Mouse (Mus musculus) layer of hippocampus, adult 9-10 months (tissue): ENCODE data around the gene Aif1.

Source experiments
- DNase-seq: peaks from one replicate; pipeline ENCODE4 v3.0.0; 2022; ENCODE audit warnings: low spot score

Gene Aif1

DNA sequence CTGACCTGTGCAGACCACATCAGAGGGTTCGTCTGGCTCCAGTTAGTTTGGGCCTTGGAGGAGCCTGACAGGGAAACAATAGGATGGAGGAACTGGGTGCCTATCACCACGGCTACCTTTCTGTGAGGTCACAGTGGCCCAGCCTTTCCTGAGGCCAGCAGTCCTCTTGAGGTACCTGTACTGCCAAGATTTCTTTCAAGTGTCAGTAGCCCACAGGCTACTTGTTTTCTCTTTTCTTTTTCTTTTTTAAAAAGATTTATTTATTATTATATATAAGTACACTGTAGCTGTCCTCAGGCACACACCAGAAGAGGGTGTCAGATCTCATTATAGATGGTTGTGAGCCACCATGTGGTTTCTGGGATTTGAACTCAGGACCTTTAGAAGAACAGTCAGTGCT is at the start of gene Aif1:
TSS of gene Aif1 (minus strand) at position 101 of the 400 bp plus-strand sequence.
- DNase-seq = no peak

DNA sequence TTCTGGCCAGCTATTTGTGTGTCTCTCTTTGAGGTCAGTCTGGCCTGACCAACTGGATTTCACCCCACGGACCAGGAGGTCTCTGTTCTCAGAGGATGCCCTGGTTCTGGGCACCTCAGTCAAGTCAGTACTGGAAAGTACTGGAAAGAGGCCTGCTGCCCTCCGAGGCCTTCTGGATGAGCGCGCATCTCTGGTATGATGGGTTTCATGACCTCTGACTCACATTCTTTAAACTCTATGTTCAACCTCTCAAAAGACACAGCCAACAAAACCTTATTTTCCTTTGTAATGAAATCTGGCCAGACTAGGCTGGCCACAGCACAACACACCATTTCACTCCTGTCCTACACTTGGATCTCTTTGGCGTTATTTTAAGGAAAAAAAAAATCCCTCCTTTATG is 49.6 kb upstream of the Aif1 start:
- DNase-seq = no peak

DNA sequence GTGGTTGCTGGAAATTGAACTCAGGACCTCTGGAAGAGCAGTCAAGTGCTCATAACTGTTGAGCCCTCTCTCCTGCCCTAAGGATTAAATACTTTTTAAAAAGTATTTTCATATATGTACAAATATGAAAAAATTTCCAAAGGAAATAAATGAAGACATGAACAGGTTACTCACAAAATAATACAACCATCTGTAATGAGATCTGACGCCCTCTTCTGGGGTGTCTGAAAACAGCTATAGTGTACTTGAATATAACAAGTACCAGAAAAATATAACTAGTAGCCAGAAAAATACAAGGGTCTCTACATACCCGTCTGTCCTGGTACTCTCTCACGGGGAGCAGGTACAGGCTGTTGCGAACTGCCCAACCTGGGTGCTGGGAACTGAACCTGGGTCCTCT is 48.8 kb upstream of the Aif1 start:
- DNase-seq = no peak

DNA sequence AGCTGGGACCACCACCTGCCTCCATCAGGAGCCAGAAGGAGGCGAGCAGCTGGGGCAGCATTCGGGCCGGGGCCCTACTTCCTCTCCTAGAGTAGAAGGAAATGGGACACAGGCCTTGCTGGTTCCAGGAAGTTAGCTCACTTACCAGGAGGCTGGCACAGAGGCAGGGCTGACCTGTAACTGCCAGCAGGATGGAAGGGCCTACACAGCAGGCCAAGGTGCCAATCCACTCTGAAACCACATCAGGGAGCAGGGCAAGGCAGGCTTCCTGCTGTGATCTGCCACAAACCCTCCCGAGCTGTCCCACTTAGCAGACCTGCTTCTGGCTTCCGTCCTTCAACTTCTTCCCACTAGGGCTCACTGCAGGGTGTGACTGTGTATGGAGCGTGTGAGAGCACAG is 46.4 kb upstream of the Aif1 start:
- no peak for DNase-seq

DNA sequence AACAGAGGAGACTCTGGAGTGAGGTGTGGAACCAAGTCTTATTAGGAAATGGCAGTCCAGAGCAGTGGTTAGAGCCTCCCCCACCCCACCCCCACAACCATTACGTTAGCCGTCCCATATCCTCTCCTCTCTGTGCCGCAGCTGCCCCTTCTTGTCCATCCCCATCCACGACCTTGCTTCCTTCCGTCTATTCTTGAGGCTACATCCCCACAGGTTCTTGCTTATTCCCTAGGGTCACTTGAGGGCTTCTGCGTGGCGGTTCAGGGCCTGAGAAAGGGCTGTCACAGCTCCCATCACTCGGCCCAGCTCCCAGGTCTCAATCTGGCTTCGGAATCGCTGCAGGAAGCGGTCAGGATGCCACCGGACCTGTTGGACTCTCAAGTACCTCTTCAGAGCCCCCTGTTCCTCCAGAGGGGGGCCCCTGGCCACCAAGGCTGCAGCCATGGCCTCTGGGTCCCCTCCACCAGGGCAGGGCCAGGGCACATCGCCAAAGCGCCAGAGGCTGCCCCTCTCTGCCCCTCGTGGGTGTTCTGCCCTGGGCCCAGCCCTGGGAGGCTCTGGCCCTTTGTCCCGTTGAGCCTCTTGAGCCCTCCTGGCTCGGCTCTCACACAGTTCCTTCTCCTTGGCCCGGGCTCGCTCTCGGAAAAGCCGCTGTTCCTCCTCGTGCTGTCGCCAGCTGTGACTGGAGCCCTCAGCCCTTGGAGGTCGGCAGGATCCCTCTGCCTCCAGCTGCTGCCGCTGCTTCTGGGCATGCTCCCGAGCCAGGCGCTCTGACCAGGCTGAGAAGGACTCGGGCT is 44.5 kb upstream of the Aif1 start, which contains the start of gene Gm16181:
TSS of gene Gm16181 (plus strand) at position 679 of the 797 bp plus-strand sequence.
- no peak for DNase-seq

DNA sequence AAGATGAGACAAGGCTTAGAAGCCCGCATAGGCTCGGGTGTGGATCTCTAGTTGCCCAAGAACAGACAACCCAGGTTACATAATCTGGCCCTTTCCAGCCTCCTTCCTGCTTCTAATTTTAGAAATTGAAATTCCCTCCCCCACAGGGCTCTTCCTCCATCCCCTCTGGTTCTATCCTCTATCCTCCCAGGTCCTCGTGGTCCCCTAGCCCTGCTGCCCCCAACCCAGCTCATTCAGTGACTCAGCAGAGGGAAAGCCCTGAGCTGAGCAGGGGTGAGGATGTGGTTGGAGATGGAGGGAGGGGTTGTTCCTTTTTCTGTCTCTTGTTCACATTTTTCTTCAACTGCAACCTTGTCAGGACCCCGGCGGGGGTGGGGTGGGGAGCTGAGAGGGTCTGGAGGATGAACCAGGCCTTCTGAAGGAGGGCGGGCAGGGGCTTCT is 43.8 kb upstream of the Aif1 start:
- no peak for DNase-seq

DNA sequence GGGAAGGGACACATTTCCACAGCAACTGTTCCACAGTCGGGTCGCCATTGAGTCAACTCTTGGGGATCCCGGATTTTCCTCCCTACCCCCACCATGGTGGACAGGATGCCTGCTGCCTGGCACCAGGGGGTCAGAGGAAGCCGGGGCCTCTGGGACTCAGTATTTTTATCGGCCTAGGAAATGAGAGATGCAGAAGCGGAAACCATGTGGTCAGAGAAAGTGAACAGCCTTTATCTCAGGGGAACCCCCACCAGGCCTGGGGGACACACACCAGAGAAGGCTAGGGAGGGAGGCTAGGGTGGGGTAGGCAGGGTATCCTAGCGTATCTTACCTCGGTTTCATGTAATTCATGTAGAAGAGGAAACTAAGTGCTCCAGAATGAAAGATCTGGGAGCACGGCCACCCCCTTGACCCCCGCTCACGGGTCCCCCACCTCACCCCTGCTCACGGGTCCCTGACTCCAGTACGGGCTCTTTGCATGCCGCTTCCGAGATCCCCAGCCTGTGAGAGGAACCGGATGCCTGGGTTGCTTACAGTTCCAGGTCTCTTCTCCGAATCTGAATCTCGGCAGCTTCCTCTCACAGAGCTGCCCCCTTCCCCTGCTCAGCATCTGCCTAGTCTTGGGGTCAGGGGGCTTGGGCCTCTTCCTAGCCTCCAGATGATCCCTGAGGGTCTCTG is 42.8 kb upstream of the Aif1 start:
- no peak for DNase-seq

DNA sequence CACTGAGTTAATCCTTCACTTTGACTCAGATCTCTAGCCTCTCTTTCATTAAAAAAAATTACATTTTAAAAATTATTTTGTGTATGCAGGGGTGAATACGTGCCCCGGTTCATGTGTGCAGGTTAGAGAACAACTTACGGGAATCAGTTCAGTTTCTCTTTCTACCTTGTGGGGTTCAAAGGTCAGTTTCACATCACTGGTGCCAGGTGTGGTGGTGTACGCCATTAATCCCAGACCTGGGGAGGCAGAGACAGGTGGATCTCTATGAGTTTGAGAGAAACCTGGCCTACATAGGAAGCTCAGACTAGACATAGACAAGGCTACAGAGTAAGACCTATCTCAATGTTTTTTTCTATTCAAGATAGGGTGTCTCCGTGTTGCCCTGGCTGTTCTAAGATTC is 37.2 kb upstream of the Aif1 start:
- no peak for DNase-seq

DNA sequence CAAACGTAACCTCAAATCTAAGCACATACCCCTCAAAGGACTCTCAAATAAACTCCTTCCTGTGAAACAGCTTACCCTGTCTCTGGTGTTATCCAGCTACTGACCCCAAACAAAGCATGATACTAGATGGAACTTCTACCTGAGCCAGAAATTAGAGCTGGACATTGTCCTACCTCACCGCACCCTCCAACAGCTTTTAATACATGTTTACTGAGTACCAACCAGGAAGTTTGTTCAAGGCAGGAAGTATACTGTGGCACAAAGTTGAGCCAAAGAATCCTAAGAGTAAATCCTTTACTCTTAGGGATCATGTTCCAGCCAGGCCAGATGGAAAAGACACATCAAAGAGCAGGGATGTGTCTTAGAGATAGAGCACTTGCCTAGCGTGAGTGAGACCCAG is 34.7 kb upstream of the Aif1 start:
- DNase-seq = no peak

DNA sequence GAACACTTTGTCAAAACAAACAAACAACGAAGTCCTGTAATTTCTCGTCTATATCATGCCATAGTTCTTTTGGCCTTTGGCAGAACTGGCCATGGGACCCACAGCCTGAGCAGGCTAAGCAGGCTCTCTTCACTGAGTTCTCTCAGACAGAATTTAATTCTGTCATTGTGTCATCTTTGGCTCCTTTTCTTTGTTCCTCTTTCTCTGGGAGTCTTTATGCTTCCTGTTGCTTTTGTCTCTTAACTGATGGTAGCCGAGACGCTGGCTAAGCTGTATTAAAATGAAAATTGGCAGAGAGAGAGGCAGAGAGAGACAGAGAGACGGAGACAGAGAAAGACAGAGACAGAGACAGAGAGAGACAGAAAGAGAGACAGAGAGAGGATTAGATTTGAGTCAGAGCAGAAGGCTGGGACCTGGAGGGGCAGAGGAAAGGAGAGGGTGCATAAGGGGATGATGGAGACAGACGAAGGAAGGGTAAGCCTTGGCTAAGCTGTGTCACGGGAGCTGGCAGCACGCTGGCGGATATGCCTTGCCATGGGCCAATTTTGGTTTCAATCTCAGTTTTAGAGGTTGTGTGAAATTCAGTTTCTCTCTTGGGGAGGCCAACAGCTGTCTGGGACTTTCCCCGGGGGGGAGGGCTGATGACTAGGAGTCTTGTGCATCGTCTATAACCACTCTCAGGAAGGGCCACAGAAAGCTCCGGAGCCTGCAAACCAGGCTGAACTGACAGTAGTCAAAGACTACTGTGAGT is 34.1 kb upstream of the Aif1 start:
- no peak for DNase-seq

DNA sequence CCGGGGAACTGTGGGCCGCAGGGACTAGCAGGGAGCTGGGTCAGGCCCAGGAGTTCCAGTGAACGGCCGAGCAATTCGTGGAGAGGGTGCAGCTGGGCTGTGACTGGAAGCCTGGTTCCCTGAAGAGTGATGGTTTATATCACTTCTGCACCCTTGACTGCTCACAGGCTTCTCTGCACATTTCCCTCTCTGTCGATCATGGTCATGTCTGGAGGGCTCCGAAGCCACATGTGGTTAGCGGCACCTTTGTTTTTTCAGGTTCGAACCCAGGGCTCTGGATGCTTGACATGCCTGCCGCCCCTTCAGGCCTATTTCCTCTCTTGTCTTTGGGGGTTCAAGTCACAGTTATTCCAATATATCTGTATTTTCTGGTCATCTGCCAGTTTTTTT is 29.5 kb upstream of the Aif1 start:
- no peak for DNase-seq

DNA sequence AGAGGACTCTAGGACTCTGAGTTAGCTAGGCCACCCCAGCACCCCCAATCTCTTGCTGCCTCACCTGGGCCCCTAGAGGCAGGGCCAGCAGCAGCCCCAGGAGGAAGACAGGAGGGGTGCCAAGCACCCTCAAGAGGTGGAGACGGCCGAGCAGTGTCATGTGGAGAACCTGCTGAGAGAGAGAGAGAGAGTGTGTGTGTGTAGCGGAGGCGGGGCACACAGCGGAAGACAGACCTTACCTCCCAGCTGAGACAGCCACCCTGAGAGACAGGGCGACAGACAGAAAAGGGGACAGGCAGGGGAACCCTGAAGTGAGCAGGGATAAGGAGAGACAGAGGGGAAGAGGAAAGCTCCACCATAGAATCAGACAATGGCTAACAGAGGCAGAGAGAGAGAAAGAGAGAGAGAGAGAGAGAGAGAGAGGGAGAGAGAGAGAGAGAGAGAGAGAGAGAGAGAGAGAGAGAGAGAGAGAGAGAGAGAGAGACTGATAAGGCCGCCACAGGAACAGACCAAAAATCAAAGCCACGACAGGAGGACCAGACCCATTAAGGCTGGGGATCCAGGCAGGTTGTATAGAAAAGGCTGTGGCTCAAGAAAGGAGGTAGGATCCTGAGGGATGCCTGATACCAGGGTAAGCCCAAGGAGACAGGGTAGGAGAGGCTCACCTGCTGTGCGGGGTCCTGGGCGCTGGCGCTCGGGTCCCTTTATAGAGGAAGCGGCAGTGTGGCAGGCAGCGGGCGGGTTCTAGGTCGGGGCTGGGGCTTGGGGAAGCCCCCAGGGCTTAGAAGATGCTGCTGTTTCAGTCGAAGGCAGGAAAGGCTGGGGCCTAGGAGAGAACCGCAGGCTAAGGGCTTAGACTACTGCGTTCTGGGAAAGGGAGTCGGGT is 28.9 kb upstream of the Aif1 start, which contains the start of gene Lta:
TSS of gene Lta (minus strand) at position 858 of the 886 bp plus-strand sequence.
- DNase-seq = no peak

DNA sequence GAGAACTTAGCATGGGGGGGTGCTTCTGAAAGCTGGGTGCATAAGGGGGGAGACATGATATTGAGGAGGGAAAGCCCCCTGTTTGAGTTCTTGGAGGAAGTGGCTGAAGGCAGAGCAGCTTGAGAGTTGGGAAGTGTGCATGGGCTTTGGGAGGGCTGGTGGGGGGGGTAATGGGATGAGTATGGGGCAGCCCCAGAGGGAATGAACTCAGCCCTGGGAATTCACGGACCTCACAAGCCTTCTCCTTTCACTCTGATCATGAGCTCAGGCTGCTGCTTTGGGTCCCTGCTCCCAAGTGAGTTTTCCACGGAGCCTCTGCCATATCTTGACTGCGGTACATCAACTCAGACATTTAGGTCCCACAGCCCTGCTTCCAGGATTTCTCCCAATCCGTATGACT is 26.6 kb upstream of the Aif1 start:
- DNase-seq = no peak

DNA sequence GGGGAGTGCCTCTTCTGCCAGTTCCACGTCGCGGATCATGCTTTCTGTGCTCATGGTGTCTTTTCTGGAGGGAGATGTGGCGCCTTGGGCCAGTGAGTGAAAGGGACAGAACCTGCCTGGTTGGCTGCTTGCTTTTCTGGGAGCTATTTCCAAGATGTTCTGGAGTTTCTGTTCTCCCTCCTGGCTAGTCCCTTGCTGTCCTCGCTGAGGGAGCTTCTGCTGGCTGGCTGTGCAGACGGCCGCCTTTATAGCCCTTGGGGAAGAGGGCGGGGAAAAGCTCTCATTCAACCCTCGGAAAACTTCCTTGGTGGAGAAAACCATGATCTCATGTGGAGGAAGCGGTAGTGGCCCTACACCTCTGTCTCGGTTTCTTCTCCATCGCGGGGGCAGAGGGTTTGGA is 25.9 kb upstream of the Aif1 start, which contains the start of gene Tnf:
TSS of gene Tnf (minus strand) at position 221 of the 400 bp plus-strand sequence.
- no peak for DNase-seq

DNA sequence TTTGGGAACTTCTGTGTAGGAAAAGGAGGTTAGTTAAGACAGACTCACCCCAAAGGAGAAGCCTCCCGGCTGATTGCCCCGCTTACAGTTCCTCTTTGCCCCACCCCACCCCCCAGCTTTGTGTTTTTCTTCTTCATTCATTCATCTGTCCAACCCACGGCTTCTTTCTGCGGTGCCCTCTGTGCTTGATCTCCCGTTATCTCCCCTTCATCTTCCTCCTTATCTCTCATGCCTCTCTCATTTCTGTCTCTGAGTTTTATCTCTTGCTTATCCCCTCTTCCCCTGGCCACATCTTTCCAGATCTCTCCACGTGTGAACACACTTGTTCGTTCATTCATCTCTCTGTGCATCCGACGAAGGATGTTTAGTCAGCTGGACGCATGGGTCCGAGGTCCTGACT is 25.3 kb upstream of the Aif1 start:
- DNase-seq = no peak

DNA sequence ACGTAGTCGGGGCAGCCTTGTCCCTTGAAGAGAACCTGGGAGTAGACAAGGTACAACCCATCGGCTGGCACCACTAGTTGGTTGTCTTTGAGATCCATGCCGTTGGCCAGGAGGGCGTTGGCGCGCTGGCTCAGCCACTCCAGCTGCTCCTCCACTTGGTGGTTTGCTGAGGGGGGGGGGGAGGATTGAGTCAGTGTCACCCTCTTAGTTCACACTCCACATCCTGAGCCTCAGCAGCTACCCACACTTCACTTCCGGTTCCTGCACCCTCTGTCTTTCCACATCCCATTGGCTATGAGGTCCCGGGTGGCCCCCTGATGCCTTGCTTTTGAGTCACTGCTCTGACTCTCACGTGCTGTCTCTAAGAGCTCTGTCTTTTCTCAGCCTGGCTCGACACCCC is 24.5 kb upstream of the Aif1 start:
- DNase-seq = no peak

DNA sequence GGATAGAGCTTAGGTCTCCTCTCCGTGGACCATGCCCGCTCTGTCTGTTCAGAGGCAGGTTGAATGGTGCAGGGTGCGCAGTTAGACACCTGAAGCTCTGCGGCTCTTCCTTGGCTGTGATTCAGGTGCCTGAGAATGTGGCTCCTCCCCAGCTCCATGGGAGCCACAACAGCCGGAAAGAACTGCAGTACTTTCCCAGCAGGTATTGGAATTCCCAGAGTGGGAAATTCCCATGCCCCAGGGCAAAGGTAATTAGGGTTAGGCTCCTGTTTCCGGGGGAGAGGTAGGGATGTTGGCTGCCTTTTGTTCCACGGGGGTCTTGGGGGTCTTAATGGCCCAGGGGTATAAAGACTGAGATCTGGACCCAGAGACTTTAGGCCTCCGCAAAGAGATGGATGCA is 23.1 kb upstream of the Aif1 start:
- DNase-seq = no peak

DNA sequence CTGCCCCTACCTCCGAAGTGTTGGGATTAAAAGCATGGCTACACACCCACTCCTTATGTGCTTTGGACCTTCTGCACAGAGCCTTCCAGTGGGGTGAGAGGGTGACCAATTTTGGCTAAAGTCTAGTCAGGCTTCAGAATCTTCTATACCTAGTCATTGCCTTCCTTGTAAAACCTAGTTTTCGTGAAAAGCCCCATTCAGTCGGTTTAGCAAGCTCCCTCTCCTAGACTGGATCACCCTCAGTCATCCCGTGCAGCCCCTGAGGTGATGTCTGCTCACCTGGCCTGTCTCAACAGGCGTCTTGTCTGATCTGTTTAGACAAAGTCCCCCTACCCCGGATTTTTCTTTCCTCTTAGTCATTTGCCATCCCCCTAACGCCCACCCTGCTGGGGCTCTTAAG is 22.2 kb upstream of the Aif1 start:
- no peak for DNase-seq

DNA sequence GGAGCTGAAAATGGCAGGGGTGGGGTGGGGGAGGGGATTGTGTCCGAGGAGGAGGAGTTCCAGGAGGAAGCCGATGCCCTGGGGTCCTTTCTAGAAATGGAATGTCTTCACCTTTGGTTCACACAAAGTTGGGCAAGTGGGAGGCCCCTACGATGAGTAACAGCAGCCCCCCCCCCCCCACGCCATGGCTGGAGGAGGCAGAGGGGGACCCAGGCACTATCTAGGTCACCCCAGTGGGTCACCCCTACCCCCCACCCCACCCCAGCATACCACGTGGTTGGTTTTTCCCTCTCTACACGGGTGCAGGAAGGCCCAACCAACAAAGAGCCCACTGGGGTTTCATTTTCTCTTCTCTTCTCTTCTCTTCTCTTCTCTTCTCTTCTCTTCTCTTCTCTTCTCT is 21.3 kb upstream of the Aif1 start:
- DNase-seq = no peak

DNA sequence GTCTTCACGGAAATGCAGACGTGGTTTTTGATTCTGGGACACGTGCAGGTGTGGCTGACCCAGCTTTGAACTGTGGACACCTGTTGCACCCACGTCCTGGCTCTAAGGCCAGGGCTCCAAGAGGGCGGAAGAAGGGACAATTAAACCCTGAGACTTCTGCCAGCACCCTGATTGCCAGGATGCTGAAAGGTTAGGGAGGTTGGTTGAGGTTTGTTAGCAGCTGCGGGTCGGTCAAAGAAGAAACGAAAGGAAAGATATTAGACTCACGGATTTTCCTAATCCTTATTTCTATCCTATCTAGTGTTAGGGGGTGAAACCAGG is 20.4 kb upstream of the Aif1 start:
- DNase-seq = no peak

DNA sequence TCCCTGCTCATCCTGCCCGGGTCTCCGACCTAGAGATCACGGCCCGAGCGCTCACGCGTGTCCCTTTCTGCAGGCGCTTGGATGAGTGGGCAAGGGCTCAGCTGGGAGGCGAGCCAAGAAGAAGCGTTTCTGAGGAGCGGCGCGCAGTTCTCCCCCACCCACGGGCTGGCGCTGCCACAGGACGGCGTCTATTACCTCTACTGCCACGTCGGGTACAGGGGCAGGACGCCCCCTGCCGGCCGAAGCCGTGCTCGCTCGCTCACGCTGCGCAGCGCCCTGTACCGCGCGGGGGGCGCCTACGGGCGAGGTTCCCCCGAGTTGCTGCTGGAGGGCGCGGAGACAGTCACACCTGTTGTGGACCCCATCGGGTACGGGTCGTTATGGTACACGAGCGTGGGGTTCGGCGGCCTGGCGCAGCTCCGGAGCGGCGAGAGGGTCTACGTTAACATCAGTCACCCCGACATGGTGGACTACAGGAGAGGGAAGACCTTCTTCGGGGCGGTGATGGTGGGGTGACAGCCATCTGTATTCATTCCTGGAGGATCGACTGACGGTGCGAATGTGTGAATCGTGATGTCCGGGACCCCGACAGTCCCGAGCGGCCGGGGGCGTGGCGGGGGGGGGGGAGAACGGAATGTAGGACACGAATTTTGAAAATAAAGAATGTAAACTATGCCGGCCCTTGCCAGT is 19.9 kb upstream of the Aif1 start:
- DNase-seq = no peak
